Mouse (Mus musculus) R1 (cell line): ENCODE data around the gene Vmp1.
A peak's percentile ranks its signal among the peaks of the same experiment; 100 is the strongest.

Source experiments
- DNase-seq: peaks from one replicate; pipeline ENCODE4 v3.0.0-alpha.2; 2018; ENCODE audit warnings: low read depth, low spot score

Gene Vmp1

DNA sequence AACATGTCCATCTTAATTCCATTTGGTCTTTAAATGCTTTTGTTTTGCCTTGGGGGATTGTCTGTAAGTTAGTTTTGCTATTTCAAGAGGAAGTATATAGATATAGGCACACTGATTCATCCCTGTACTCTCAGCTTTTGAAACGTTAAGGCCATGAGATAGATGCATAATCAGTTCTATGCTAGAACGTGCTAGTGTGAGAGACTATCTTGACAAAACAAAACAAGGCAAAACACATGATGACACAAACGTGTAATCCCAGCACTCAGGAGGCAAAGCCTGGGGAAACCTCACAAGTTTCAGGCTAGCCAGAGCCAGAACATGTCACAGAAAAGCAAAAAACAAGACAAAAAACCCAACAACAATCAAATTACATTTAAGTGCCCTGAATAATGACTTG is 10.9 kb downstream of the Vmp1 start:
- DNase-seq = no peak

DNA sequence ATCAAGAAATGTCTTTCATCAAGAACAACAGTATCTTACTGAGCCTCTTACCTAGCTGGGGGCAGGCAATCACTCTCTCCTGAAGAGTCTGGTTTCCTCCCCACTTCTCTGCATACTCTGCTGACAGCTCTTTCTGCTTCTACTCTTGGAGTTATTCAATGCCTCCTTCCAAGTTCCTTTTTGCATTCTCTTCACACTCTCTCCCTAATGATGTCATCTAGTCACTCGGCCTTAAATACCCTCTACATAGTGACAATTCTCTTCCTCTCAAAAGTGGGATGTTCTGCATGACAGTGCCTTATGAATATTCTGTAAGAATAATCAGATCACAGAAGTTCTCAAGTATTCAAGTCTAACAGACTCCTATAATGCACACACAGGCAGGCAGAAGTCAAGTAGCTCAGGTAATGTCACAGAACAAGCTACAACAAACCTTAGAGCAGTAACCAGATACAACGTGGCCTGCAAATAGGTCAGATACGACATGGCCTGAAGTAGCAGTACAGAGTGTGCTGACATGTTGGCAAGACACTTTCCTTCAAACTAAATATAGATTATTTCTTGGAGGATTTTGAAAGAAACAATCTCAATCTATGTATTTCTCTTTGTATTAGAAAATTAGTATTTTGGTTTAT is 12.5 kb downstream of the Vmp1 start:
- DNase-seq = no peak

DNA sequence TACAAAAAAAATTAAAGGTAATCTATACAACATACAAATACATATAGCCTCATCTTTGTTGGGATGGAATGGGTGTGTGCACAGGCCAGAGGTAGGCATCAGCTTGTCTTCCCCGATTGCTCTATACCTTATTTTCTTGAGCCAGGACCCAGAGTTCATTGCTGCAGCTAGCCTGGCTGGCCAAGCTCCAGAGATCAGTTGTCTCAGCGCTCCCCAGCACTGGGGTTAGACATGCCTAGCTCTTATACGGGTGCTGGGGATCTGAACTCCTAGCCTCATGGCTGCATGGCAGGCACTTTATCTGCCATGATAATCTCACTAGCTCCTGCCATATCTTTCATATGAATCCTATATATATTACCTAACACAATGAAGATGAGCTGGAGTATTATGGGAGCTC is 15.5 kb downstream of the Vmp1 start:
- DNase-seq = no peak

DNA sequence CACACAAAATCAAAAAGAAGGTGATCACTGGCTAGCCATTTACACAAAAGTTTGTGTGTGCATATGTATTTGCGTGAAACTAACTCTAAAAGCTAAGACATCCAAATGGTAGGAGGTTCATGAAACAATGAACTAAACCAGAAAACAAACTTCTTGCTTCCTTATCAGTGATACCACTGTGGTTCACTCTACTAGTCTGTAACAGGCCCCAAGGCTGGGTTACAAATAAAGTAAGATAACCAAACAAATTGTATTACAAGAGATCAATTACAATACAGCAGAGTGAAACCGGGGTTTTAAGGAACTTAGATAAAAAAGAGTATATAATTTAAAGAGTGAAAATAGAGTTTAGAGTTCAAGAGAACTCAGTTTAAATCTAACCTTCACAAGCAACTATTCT is 16.1 kb downstream of the Vmp1 start:
- DNase-seq = no peak

DNA sequence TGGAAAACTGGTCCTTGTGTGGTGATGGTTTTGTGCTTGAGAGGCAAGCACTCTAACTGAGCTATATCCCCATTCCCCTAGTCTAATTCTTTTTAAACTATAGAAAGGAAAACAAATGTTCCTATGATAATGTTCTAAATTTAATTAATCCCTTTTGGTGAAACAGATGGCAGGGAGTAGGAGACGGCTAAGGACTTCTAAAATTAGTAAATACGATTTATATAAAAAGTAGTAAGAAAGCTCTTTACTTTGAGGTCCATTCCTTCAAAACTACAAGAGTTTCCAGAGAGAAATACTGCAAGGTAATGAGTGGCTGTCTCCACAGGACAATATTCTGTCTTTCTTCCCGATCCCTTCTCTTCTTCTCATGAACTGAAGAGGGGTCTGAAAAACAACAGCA is 19.2 kb downstream of the Vmp1 start:
- no peak for DNase-seq

DNA sequence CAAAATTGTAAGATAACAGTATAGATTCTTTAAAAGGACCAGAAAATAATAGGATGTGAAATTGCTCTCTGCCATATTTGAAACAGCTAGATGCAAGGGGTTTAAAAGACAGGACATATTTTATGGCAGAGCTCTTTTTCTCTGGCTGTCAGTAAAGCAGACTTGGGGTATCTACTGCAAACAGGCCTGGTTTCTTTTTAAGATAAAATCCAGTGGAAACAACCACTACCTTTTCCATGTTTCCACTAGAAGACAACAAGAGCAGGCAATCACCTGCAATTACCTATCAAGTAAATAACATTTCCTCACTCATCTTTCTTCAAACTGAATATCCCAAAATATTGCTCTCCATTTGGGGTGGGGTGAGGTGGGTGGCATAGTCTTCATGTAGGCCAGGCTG is 19.7 kb downstream of the Vmp1 start:
- no peak for DNase-seq

DNA sequence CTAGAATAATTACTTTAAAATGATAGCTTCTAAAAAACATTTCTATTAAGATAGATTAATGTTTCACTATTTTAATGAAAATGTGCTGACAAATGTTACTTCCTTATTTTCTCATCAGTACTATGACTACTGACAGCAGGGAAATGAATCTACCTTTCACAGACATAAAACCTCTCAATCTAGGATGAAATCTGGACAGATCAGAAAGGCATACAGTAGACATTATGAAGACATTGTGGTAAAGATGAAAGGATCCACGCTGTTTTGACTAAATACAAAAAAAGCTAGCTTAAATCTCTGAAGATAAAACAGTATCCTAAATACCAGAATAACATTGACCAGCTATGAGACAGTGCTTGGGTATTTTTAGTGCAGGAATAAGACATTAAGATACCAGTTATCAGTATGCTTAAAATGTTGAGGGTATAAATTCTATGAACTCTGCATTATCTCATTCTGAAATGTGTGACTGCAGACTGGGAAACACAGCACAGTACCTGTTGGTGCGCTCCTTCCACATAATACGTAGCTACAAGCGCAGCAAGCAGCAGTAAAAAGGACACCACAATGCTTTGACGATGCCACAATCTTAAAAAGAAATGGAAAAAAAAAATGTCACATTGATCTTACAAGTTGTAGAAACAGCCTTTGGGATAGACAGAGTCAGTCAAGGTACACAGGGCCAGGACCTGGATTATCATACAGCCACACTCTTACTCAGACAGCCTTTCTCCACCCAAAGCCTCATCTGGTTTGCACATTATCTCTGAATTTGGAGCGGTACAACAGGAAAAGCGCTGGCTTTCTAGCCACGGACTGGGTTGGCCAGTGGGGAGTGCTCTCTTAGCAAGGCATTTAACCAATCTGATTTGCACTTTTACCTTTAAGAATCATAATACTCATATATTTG is 20.4 kb downstream of the Vmp1 start:
- DNase-seq = no peak

DNA sequence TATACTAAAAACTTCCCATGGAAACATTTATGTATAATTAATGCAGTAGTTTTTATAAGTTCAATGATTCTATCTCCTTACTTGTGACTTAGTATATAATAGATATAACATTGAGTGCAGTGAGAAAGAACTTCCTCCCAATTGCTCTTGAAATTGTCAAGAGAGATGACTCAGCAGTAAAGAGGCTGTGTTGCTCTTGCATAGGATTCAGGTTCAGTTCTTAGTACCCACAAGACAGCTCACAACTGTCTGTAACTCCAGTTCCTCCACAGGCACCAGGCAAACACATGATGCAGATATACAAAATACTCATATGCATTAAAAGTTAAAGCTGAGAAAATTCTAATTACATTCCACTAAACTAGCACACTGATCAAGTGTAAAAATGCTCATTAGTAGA is 25.8 kb downstream of the Vmp1 start:
- DNase-seq = no peak

DNA sequence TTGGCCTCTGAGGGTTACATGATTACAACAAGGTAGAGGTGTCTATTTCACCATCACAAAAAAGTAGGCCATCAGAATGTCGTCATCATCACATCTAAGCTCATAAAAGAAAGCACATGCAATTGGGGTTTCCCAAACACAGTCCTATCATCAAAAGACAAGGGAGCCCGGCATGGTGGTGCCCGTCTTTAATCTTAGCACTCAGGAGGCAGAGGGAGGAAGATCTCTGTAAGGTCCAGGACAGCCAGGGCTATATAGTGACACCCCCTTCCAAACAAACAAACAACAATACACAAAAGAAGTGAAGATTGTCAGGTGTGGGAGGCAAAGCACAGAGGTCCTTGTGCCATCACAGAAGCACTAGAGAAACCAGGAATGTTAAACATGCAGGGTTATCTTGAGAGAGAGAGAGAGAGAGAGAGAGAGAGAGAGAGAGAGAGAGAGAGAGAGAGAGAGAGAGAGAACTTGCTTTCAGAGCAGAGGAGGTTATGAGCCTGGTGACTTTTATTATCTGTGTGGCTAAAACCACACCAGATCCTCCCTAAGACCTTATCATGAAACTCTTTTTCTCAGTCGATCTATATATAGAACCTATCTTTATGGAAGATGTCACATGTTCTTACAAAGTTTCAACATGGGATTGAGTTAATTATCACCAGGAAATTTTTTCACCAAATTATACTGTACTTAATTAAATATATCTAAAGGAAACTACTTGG is 26.6 kb downstream of the Vmp1 start:
- no peak for DNase-seq

DNA sequence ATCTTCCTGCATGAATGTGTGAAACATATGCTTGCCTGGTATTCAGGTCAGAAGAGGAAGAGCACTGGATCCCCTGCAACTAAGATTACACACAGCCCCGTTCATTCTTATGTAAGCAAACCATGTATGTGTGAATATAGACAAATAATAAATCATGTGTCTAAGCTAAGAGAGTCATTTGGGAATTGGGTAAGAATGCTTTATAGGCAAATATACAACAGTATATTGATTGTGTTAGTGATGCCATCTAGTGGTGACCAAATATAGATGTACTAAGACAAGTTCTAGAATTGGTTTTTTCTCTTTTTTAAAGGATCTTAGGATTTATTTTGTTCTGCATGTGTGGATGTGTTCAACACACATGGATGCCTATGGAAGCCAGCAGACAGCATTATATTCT is 28.0 kb downstream of the Vmp1 start:
- DNase-seq = peak; percentile 28

DNA sequence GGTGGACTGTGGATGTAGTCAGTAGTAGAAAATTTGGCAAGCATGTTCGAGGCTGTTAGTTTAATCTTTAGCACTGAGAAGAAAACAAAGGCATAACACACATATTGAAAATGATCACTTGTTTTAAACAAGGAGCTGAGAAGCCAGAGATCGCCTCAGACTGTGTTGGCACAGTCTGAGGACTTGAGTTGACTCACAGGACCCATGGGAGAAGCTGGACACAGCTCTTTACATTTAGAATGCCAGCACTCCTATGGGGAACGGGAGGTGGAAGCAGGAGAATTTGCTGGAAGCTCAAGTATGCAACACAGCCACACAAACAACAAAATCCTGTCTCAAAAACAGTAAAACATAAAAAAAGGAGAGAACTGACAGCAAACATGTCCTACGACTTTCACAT is 29.5 kb downstream of the Vmp1 start:
- no peak for DNase-seq

DNA sequence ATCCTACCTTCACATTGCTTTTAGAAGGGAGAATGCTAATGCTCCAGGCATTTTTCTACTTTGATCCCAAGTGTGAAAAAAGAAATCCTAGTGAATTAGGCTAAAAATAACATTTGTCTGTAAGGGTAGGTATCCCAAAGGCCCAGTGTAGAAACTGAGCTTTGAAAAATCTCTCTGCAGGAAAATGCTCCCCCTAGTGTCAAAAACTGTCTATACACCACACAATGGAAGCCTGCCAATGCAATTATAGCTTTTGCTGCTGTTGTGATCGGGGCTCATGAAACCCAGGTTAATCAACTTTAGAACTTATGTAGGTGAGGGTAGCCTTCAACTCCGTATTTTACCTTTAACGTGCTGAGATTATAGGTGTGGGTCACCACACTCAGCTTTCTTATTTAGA is 30.2 kb downstream of the Vmp1 start:
- DNase-seq = peak; percentile 67

DNA sequence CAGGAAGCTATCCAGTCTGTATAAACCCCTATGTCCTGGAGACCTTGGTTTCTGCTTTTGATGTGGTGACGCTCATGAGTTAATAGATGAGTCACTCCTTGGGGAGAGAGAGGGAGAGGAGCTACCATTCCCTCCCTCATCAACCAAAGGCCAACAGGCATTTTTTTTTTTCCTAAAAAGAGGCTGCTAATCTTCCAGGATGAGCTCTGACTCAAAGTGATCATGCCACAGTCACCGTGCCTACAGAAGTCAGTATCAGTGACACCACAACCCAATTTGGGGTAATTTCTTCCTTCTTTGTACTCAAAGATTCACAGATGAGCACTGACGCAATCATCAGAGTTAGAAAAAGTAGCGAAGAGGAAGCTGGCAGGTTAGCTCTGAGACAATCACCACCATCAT is 31.1 kb downstream of the Vmp1 start:
- no peak for DNase-seq

DNA sequence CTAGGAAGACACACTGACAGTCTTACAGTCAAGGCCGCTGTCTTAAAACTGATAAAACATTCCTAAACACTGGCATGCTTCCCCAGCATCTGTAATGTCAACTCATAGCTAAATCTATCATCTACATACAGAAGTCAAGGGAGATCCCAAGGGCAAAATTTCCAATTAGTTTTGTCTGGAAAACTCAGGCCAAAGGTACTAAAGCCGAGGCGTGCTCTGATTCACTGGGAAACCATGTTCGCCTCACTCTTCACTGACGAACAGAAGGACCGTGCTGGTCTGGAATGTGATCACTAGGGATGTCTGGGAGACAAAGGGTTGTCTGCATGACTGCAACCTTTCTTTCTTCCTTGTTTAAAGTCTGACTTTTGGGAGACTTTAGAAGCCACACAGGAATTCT is 33.0 kb downstream of the Vmp1 start:
- peak; percentile 56 for DNase-seq

DNA sequence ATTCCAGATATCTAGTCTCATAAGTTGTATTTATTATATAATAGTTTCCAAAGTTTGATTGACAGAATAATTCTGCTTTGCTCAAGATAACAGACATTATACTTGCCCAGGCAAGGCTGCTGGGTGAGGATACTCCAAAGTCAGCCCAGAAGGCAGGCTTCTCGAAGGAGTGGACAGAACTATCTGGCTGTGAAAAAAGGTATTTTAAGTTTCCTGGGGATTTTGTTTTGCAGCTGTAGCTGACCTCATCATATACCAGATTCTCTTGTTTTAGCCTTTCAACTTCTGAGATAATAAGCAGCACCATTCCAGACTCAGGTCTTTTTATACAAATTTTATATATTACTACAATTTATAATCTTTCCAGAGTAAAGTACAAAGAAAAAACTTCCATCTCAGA is 34.1 kb downstream of the Vmp1 start:
- DNase-seq = no peak

DNA sequence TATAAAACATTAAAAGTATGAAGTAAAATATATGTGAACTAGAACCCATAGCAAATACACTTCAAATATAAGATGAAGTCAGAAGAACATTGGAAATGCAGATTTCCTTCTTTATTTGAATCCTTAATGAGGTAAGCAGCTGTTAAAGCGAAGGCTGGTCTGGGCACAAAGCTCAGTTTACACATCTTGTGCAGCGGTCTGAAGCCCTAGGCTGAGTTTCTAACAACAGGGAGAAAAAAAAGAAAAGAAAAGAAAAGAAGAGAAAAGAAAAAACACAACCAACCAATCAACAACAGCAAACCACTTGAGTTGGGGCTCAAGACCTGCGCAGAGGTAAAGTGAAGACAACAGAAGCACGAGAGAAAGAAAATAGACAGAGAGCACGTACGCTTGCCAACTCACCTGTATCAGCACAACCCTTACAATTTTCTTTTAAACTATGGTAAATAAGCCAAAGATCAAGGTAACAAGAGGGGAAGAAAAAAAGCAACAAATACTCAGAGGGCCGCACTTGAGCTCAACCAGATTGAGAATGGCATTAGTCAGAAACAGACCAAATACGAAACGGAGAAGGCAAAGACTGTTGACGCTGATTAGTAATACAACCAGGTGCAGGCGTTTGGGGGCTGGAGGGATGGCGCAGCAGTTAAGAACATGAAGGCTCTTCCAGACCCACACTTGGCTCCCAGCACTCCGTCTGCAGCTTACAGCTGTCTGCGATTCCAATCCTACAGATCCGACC is 35.8 kb downstream of the Vmp1 start:
- DNase-seq = peak; percentile 18

DNA sequence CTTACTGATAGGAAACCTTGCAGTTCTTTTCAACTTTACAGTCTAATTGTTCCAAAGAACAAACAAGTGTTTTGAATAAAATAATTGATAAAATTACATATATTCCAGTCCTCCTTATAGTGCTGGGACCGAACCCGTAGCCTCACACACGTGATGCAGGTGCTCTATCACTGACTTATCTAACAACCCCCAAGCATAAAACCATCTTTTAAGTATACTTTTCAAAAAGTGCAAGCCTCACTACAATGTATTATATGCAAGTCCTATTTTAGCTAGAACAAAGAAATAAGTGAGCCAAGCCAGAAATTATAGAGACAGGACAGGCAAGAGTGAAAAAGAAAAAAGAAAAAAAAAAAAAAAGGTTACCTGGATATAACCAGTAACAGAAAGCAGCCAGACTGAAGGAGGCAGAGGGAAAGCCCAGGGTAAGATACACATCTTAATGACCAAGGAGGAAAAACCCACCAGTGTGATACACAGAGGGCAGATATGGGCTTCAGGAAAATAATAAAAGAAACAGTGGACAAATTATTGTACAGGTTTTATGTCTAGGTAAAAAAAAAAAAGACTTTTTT is 36.7 kb downstream of the Vmp1 start:
- no peak for DNase-seq

DNA sequence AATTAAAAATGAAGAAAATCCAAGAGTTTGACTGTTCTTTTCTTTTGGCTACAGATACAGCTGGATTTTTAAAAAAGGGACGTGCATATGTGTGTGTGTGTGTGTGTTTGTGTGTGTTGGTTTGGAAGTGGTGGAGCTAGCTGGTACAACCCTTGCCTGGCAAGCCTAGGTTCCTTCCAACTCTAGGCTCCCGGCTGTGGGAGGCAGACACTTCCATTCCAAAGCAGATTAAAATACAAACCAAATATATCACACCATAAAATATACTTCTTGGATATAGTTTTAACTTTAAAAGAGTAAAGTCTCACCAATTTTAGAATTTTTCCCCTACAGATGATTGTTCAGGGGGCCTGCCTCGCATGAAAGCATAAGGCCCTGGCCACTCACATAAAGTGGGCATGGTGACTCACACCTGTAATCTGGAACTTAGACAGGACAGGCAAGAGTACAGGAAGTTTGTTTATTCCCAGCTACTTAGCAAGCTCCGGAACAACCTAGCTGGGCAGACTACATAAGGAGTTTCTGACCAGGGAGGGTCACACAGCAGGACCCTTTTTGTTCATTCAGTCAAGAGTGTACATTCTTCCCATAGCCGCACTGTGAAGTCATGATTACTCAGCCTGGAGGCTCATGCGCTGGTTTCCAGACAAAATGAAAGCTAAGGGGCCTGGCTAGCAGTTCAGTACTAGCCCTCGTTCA is 37.4 kb downstream of the Vmp1 start:
- peak; percentile 95 for DNase-seq

DNA sequence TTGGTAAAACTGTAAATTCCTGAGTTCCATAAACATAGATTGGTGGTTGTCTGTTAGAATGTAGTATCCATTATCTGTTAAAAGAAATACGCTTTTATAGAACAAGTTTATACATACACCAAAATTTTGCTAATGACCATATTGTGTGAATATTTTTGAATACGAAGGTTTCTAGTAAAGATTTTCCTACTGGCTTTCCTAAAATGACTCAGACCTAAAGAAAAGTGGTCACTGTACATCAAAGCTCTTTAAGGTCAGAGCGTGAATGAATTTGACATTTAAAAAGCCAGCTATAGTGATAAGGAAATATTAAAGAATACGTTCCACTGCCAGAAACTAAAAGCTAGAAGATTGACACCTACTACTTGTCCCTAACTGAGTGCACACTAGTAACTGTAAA is 39.1 kb downstream of the Vmp1 start:
- DNase-seq = no peak

DNA sequence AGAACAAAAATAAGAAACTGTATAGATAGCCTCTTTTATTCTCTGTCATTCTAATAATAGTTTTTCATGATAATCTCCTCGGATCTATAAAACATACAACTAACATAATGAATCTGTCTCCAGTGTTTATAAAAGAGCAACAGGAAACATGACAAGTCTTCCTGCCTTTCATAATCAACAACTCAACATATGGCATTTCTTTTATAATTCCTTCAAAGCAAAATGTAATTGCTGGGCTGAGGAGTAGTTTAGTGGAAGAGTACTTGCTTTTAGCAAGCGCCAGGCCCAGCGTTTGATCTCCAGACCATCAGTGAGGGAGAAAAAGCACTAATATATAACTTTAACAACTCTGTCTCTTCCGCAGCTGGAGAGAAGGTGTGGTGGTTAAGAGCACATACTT is 41.9 kb downstream of the Vmp1 start:
- no peak for DNase-seq

DNA sequence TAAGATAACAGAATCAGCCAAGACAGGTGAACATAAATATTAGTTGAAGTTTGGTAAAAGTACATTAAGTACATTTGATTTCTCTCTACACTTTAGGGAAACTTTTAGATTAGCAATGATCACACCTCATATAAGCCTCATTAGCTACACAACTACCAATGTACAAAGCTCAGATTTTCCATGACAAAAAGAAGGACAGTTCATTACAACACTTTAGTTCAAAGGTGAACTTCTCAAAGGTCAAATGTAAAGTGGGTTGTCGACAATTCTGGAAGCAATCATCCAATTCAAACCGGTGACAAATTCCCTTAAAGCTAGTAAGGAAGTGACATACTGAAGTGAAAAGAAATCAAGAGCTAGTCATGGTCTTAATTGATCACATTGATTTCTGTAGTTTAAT is 45.9 kb downstream of the Vmp1 start:
- DNase-seq = peak; percentile 34
